11 mouse cellular contexts compared by ENCODE assay signal in the genomic region with DNA sequence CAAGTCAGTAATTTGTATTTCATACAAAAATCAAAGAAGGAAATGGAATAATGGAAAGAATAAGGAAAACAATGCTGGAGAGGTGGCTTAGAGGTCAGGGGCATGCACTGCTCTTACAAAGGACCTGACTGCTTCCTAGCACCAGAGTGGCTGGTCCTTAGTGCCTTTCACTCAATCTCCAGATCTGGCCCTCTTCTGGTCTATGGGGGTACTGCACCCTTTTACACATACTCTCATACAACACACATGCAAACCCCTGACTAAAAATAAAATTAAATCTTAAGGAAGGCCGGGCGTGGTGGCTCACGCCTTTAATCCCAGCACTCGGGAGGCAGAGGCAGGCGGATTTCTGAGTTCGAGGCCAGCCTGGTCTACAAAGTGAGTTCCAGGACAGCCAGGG. TPM values are rescaled to one million over a fixed set of nuclear protein-coding genes. Genes with fewer than 3 reads are reported as not detected.
DNase-seq lines count a peak whose midpoint lies in the region; ATAC-seq and TF ChIP-seq lines count a peak whose summit lies in the region.
"Had no signal": no experiment of that assay in that cellular context is flagged by ENCODE, and none has a peak within 500 bp of the region (broad histone marks: within the 10 kb centered on the region; RNA-seq: fewer than 3 reads in every experiment).

No protein-coding gene starts in this region.

- no peak for ATAC-seq in lung, postnatal 0 days
- no peak for ATAC-seq in midbrain, embryonic 14.5 days (ENCODE audit: low FRiP score, low TSS enrichment)

- H3K4me1 ChIP-seq in lung, postnatal 0 days (ENCODE audit: insufficient read depth, low read depth, low read length) = no peaks in the 10 kb centered on the region
- H3K4me1 ChIP-seq in midbrain, embryonic 14.5 days (ENCODE audit: control insufficient read depth, insufficient read depth, low read length) = no peaks in the 10 kb centered on the region
- H3K4me1 ChIP-seq: neural tube, embryonic 15.5 days had no signal

- TF ChIP-seq CTCF in gastrocnemius, adult 2 months (IDR thresholded peaks at IDR 0.05) = peak; percentile 47
- peak; percentile 41 for TF ChIP-seq CTCF in lung, postnatal 0 days (IDR thresholded peaks at IDR 0.05)

- no peak for TF ChIP-seq EP300 in lung, postnatal 0 days (IDR thresholded peaks at IDR 0.05)

- no peak for DNase-seq in gastrocnemius, adult 2 months
- no peak for DNase-seq in gastrocnemius, postnatal 4 days (ENCODE audit: low spot score in 2 of 2)
- no peak for DNase-seq in lung, postnatal 0 days (ENCODE audit: low spot score)
- DNase-seq in lung, postnatal 4 days = no peak
- peak; percentile 34 for DNase-seq in WW6 (ENCODE audit: low read depth, low spot score)
- DNase-seq in naive thymus-derived CD4-positive, alpha-beta T cell, adult 2 months (ENCODE audit: low read depth) = peak; percentile 13
- no peak for DNase-seq in adrenal gland, postnatal 10 days
- no peak for DNase-seq in midbrain, embryonic 14.5 days
- DNase-seq: gastrocnemius, postnatal 25 days; lung, adult 18-20 months had no signal

- H3K4me2 ChIP-seq in lung, postnatal 0 days (replicated peaks; ENCODE audit: low read depth, low read length) = no peak overlapping the region
- no peak overlapping the region for H3K4me2 ChIP-seq in midbrain, embryonic 14.5 days (ENCODE audit: low read length)
- H3K4me2 ChIP-seq: neural tube, embryonic 15.5 days had no signal

- no peaks in the 10 kb centered on the region for H3K27me3 ChIP-seq in lung, postnatal 0 days (replicated peaks; ENCODE audit: insufficient read depth, low read length)
- H3K27me3 ChIP-seq in midbrain, embryonic 14.5 days (ENCODE audit: control insufficient read depth, insufficient read depth, low read length) = no peaks in the 10 kb centered on the region
- H3K27me3 ChIP-seq: neural tube, embryonic 15.5 days had no signal

- no peaks in the 10 kb centered on the region for H3K36me3 ChIP-seq in lung, postnatal 0 days (ENCODE audit: insufficient read depth, low read length)
- H3K36me3 ChIP-seq in midbrain, embryonic 14.5 days (ENCODE audit: control insufficient read depth, insufficient read depth, low read length) = no peaks in the 10 kb centered on the region
- H3K36me3 ChIP-seq: neural tube, embryonic 15.5 days had no signal

- H3K9me3 ChIP-seq in lung, postnatal 0 days (ENCODE audit: low read length) = no peaks in the 10 kb centered on the region
- H3K9me3 ChIP-seq in midbrain, embryonic 14.5 days (ENCODE audit: control insufficient read depth, low read length) = no peaks in the 10 kb centered on the region
- H3K9me3 ChIP-seq: neural tube, embryonic 15.5 days had no signal

- no peak overlapping the region for H3K4me3 ChIP-seq in gastrocnemius, adult 2 months
- no peak overlapping the region for H3K4me3 ChIP-seq in lung, postnatal 0 days (ENCODE audit: low read depth, low read length)
- no peak overlapping the region for H3K4me3 ChIP-seq in midbrain, embryonic 14.5 days (replicated peaks; ENCODE audit: low read depth, low read length)
- H3K4me3 ChIP-seq: neural tube, embryonic 15.5 days had no signal

- no peak overlapping the region for H3K27ac ChIP-seq in gastrocnemius, adult 2 months
- H3K27ac ChIP-seq in lung, postnatal 0 days (ENCODE audit: low read length) = no peak overlapping the region
- H3K27ac ChIP-seq in midbrain, embryonic 14.5 days (replicated peaks; ENCODE audit: low read depth, low read length) = no peak overlapping the region
- H3K27ac ChIP-seq: neural tube, embryonic 15.5 days had no signal

- intact Hi-C loops in gastrocnemius, adult 2 months (cut with DNase I) = no loop called here

- 90% methylated on average over 6 of the region's 6 CpGs for WGBS in lung, postnatal 0 days
- 96% methylated on average over 6 of the region's 6 CpGs for WGBS in midbrain, embryonic 14.5 days

- no peak overlapping the region for H3K9ac ChIP-seq in lung, postnatal 0 days (replicated peaks; ENCODE audit: low read depth)
- no peak overlapping the region for H3K9ac ChIP-seq in midbrain, embryonic 14.5 days (replicated peaks; ENCODE audit: low read length)
- H3K9ac ChIP-seq: neural tube, embryonic 15.5 days had no signal

RNA-seq across cellular contexts. Expression of a gene that starts 34.1 kb away (rescaled TPM):
- 100 to 1,000 TPM; 127 to 221 TPM for total RNA-seq in gastrocnemius, adult 2 months (2021)
- total RNA-seq in gastrocnemius, postnatal 4 days (2021) = 10 to 100 TPM; 20.5 to 24.0 TPM
- 48.7 and 51.1 TPM in 2 replicates for polyA plus RNA-seq in lung, postnatal 0 days (2015; fragmentation: Nextera tagmentation; extraction: Ambion mirVana)
- 100 to 1,000 TPM; 231 to 293 TPM for total RNA-seq in adrenal gland, postnatal 10 days (2021)
- 31.1 and 36.4 TPM in 2 replicates for polyA plus RNA-seq in midbrain, embryonic 14.5 days (2014; fragmentation: Nextera tagmentation; extraction: Ambion mirVana)

Comparison
In these comparisons a context has a peak if more than half of its experiments do, and no peak if none do; other contexts are left out.
1. RNA of a gene that starts 34.1 kb away (total RNA-seq): 231 to 293 TPM in adrenal gland, postnatal 10 days and 127 to 221 TPM in gastrocnemius, adult 2 months; 20.5 to 24.0 TPM in gastrocnemius, postnatal 4 days; every median in the first group is over 4 times any median in the second.
2. DNase-seq: peak in WW6 (single experiment) and naive thymus-derived CD4-positive, alpha-beta T cell, adult 2 months (single experiment); none in gastrocnemius, adult 2 months (single experiment), gastrocnemius, postnatal 4 days (0 of 2), lung, postnatal 0 days (single experiment), lung, postnatal 4 days (0 of 2), adrenal gland, postnatal 10 days (single experiment) and midbrain, embryonic 14.5 days (single experiment).